Mouse (Mus musculus) layer of hippocampus, adult 9-11 months (tissue): Measurements from ENCODE around the gene Gm49318.
"Not testable (repeated sequence)": the region's sequence is repeated elsewhere in the genome, so short reads cannot be mapped to it uniquely, and the experiment has no call there.

Experiments
- DNase-seq: peaks from one replicate; pipeline ENCODE4 v3.0.0; 2022

Gene Gm49318

GRCm38 (mm10) chr9:22070791-22071573 lies at the start of gene Gm49318, which contains the start of gene Zfp653:
TSS of gene Gm49318 (minus strand) at chr9:22071259.
TSS of gene Zfp653 (minus strand) at chr9:22071376.
- peak; percentile 97 for DNase-seq

- peak; percentile 56 for DNase-seq
Measured at GRCm38 (mm10) chr9:22119543-22119942, 48.5 kb upstream of the Gm49318 start.

GRCm38 (mm10) chr9:22117754-22118456 lies 46.8 kb upstream of the Gm49318 start:
- peak; percentile 62 for DNase-seq

- DNase-seq: peak; percentile 97
Measured at GRCm38 (mm10) chr9:22116740-22117426, 45.8 kb upstream of the Gm49318 start, which contains the start of gene Elof1. TSS of gene Elof1 (minus strand) at chr9:22117172.

GRCm38 (mm10) chr9:22116086-22116485 lies 45.0 kb upstream of the Gm49318 start:
- DNase-seq: no peak

GRCm38 (mm10) chr9:22115635-22116034 lies 44.6 kb upstream of the Gm49318 start:
- no peak for DNase-seq

- no peak for DNase-seq
Measured at GRCm38 (mm10) chr9:22108194-22108593, 37.1 kb upstream of the Gm49318 start.

- DNase-seq: no peak
Measured at GRCm38 (mm10) chr9:22099922-22100321, 28.9 kb upstream of the Gm49318 start.

GRCm38 (mm10) chr9:22098993-22099696 lies 28.1 kb upstream of the Gm49318 start, which contains the start of gene Cnn1:
TSS of gene Cnn1 (plus strand) at chr9:22099216.
- DNase-seq: no peak

GRCm38 (mm10) chr9:22095854-22096307 lies 24.8 kb upstream of the Gm49318 start:
- DNase-seq: peak; percentile 62

- DNase-seq: no peak
Measured at GRCm38 (mm10) chr9:22092746-22093145, 21.7 kb upstream of the Gm49318 start.

- DNase-seq: no peak
Measured at GRCm38 (mm10) chr9:22089986-22090385, 18.9 kb upstream of the Gm49318 start.

- DNase-seq: no peak
Measured at GRCm38 (mm10) chr9:22089281-22089680, 18.2 kb upstream of the Gm49318 start.

- DNase-seq: no peak
Measured at GRCm38 (mm10) chr9:22087034-22087618, 16.1 kb upstream of the Gm49318 start.

- no peak for DNase-seq
Measured at GRCm38 (mm10) chr9:22086012-22086411, 15.0 kb upstream of the Gm49318 start.

- DNase-seq: peak; percentile 98
Measured at GRCm38 (mm10) chr9:22085022-22085834, 14.2 kb upstream of the Gm49318 start, which contains the start of gene Ecsit. TSS of gene Ecsit (minus strand) at chr9:22085438.

- DNase-seq: no peak
Measured at GRCm38 (mm10) chr9:22084667-22085021, 13.6 kb upstream of the Gm49318 start.

GRCm38 (mm10) chr9:22076223-22076622 lies 5.2 kb upstream of the Gm49318 start:
- no peak for DNase-seq

GRCm38 (mm10) chr9:22075778-22076177 lies 4.7 kb upstream of the Gm49318 start:
- not testable (repeated sequence) for DNase-seq

GRCm38 (mm10) chr9:22072276-22072675 lies 1.2 kb upstream of the Gm49318 start:
- DNase-seq: no peak

GRCm38 (mm10) chr9:22069881-22070553 lies 1.0 kb downstream of the Gm49318 start:
- no peak for DNase-seq
